Comparison of ENCODE assay signal across 42 mouse cellular contexts in the genomic region with DNA sequence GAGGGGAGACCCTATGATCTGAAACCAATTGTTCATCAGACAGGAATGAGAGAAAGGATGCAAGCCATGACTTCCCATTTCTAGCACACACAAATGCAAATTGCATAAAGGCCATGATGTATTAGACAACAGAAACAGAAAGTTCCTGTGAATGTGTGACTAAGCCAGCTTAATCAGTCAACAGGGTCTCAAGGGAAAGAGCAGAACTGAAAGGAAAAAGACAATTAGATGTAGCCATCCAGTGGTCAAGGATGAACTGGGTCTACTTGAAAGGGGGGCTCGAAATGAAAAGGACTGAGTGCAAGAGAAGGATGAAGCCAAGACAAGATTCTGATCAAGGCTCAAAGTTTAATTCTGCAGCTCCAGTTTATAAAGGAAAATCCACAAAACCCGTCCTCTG. TPM values are rescaled to one million over a fixed set of nuclear protein-coding genes. Genes with fewer than 3 reads are reported as not detected.
"Had no signal": no experiment of that assay in that cellular context is flagged by ENCODE, and none has a peak within 500 bp of the region (broad histone marks: within the 10 kb centered on the region; RNA-seq: fewer than 3 reads in every experiment).

No protein-coding gene starts in this region.

- H3K9me3 ChIP-seq: heart, embryonic 10.5 days; heart, embryonic 12.5 days; heart, embryonic 13.5 days; heart, embryonic 15.5 days; hindbrain, embryonic 10.5 days; hindbrain, embryonic 12.5 days; hindbrain, embryonic 13.5 days; hindbrain, embryonic 15.5 days; intestine, embryonic 15.5 days; kidney, embryonic 15.5 days had no signal

- H3K4me3 ChIP-seq: heart, adult 2 months; heart, embryonic 10.5 days; heart, embryonic 12.5 days; heart, embryonic 13.5 days; heart, embryonic 15.5 days; hindbrain, embryonic 10.5 days; hindbrain, embryonic 12.5 days; hindbrain, embryonic 13.5 days; hindbrain, embryonic 15.5 days; intestine, embryonic 15.5 days; kidney, embryonic 15.5 days; layer of hippocampus, adult 2 months had no signal

- ATAC-seq: hindbrain, embryonic 16.5 days; hindbrain, postnatal 0 days; inflammation-experienced regulatory T-cells, adult 6 months; intestine, embryonic 15.5 days; intestine, embryonic 16.5 days; intestine, postnatal 0 days had no signal

- H3K36me3 ChIP-seq: heart, embryonic 10.5 days; heart, embryonic 12.5 days; heart, embryonic 13.5 days; heart, embryonic 15.5 days; hindbrain, embryonic 10.5 days; hindbrain, embryonic 12.5 days; hindbrain, embryonic 13.5 days; hindbrain, embryonic 15.5 days; intestine, embryonic 15.5 days; kidney, embryonic 15.5 days had no signal

- H3K9ac ChIP-seq: heart, embryonic 12.5 days; heart, embryonic 13.5 days; heart, embryonic 15.5 days; hindbrain, embryonic 12.5 days; hindbrain, embryonic 13.5 days; hindbrain, embryonic 14.5 days; hindbrain, embryonic 15.5 days; intestine, embryonic 15.5 days; kidney, embryonic 15.5 days had no signal

- H3K4me2 ChIP-seq: heart, embryonic 11.5 days; heart, embryonic 12.5 days; heart, embryonic 13.5 days; heart, embryonic 15.5 days; hindbrain, embryonic 12.5 days; hindbrain, embryonic 13.5 days; hindbrain, embryonic 14.5 days; hindbrain, embryonic 15.5 days; intestine, embryonic 15.5 days; kidney, embryonic 15.5 days had no signal

- H3K4me1 ChIP-seq: heart, embryonic 10.5 days; heart, embryonic 12.5 days; heart, embryonic 13.5 days; heart, embryonic 15.5 days; hindbrain, embryonic 10.5 days; hindbrain, embryonic 12.5 days; hindbrain, embryonic 13.5 days; hindbrain, embryonic 15.5 days; intestine, embryonic 15.5 days; kidney, embryonic 15.5 days had no signal

- H3K27me3 ChIP-seq: heart, embryonic 12.5 days; heart, embryonic 13.5 days; heart, embryonic 15.5 days; hindbrain, embryonic 12.5 days; hindbrain, embryonic 13.5 days; hindbrain, embryonic 15.5 days; intestine, embryonic 15.5 days; kidney, embryonic 15.5 days had no signal

- H3K27ac ChIP-seq: heart, adult 2 months; heart, embryonic 10.5 days; heart, embryonic 13.5 days; heart, embryonic 15.5 days; hindbrain, embryonic 10.5 days; hindbrain, embryonic 12.5 days; hindbrain, embryonic 13.5 days; hindbrain, embryonic 14.5 days; hindbrain, embryonic 15.5 days; hindbrain, postnatal 0 days; intestine, embryonic 15.5 days; kidney, embryonic 15.5 days; kidney, postnatal 0 days; layer of hippocampus, adult 2 months had no signal

- DNase-seq: heart, adult 2 months; heart, postnatal 10 days; heart, postnatal 14 days; heart, postnatal 36 days; heart, postnatal 4 days; kidney, adult 11 months; kidney, adult 18-20 months; kidney, adult 2 months; kidney, adult 8-10 months; kidney, adult 9 months; kidney, postnatal 10 days; kidney, postnatal 14 days; kidney, postnatal 25 days; kidney, postnatal 36 days; kidney, postnatal 4 days; layer of hippocampus, adult 9-11 months had no signal

RNA-seq across cellular contexts. Expression of a gene that starts 58.1 kb away (rescaled TPM):
- polyA plus RNA-seq: heart, adult 2 months; heart, embryonic 10.5 days; heart, embryonic 11.5 days; heart, embryonic 12.5 days; heart, embryonic 13.5 days; heart, embryonic 14.5 days; heart, embryonic 15.5 days; heart, embryonic 16.5 days; heart, postnatal 0 days; hindbrain, embryonic 10.5 days; hindbrain, embryonic 11.5 days; hindbrain, embryonic 13.5 days; hindbrain, embryonic 14.5 days; hindbrain, embryonic 15.5 days; inflammation-experienced regulatory T-cells, adult 6 months; intestine, embryonic 14.5 days; intestine, embryonic 15.5 days; intestine, embryonic 16.5 days; intestine, postnatal 0 days; kidney, embryonic 16.5 days; large intestine, adult 2 months had no signal
